Mouse (Mus musculus) heart, adult 18-20 months (tissue): ENCODE measurements around the gene Bola2. TPM values are rescaled to one million over a fixed set of nuclear protein-coding genes. Genes with fewer than 3 reads are reported as not detected.

ENCODE experiments used
- total RNA-seq, 2 experiments: library from RNA; stranded (reverse); gene quantifications; 2 replicates each; pipeline ENCODE4 v1.2.3; 2021

The Bola2 gene
- total RNA-seq, 2 experiments from 2014 or later = 60.1 to 60.4 TPM

Other genes starting within 250 kb of the Bola2 start
- gene Atp2a1, start 232.3 kb upstream of the Bola2 start, total RNA-seq = under 1 TPM; 0.87 TPM
- 10 to 100 TPM; 40.9 to 45.1 TPM for gene Sh2b1, start 220.0 kb upstream of the Bola2 start, total RNA-seq
- gene Tufm, start 208.0 kb upstream of the Bola2 start, total RNA-seq = 100 to 1,000 TPM; 286 to 355 TPM
- gene Atxn2l, start 192.0 kb upstream of the Bola2 start, total RNA-seq = 10 to 100 TPM; 33.0 to 37.1 TPM
- 100 to 1,000 TPM; 142 to 148 TPM for gene Eif3c, start 129.0 kb upstream of the Bola2 start, total RNA-seq
- under 1 TPM; 0.23 to 0.79 TPM for gene Apobr, start 110.5 kb upstream of the Bola2 start, total RNA-seq
- gene Cln3, start 109.6 kb upstream of the Bola2 start, total RNA-seq = 10 to 100 TPM in 1 of 2 experiments, 1 to 10 TPM in 1; 9.0 to 17.9 TPM
- gene Il27, start 100.5 kb upstream of the Bola2 start, total RNA-seq = not detected
- 1 to 10 TPM; 6.1 to 8.0 TPM for gene Nupr1, start 64.5 kb upstream of the Bola2 start, total RNA-seq
- gene Sgf29, start 46.1 kb upstream of the Bola2 start, total RNA-seq = 10 to 100 TPM; 24.8 to 26.5 TPM
- gene Sult1a1, start 19.0 kb upstream of the Bola2 start, total RNA-seq = 10 to 100 TPM; 31.1 to 44.0 TPM
- gene Slx1b, start 383 bp downstream of the Bola2 start, total RNA-seq = 1 to 10 TPM; 3.7 to 4.1 TPM
- 10 to 100 TPM in 1 of 2 experiments, 1 to 10 TPM in 1; 9.3 to 28.6 TPM for gene Coro1a, start 12.4 kb downstream of the Bola2 start, total RNA-seq
- 10 to 100 TPM; 37.2 to 46.7 TPM for gene Mapk3, start 64.2 kb downstream of the Bola2 start, total RNA-seq
- gene Gdpd3, start 70.9 kb downstream of the Bola2 start, total RNA-seq = 1 to 10 TPM in 1 of 2 experiments, under 1 TPM in 1; 0.27 to 1.6 TPM
- gene Ypel3, start 81.6 kb downstream of the Bola2 start, total RNA-seq = 10 to 100 TPM; 43.4 to 73.3 TPM
- gene Tbx6, start 86.1 kb downstream of the Bola2 start, total RNA-seq = under 1 TPM; 0.27 to 0.64 TPM
- 10 to 100 TPM; 35.6 to 39.0 TPM for gene Ppp4c, start 97.1 kb downstream of the Bola2 start, total RNA-seq
- gene Fam57b, start 102.3 kb downstream of the Bola2 start, total RNA-seq = 1 to 10 TPM; 8.4 to 8.6 TPM
- gene 4930451I11Rik, start 136.2 kb downstream of the Bola2 start, total RNA-seq = not detected
- gene Doc2a, start 152.0 kb downstream of the Bola2 start, total RNA-seq = not detected
- 1 to 10 TPM; 5.0 to 6.4 TPM for gene Hirip3, start 166.6 kb downstream of the Bola2 start, total RNA-seq
- gene Ino80e, start 167.0 kb downstream of the Bola2 start, total RNA-seq = 10 to 100 TPM; 17.2 to 19.1 TPM
- 10 to 100 TPM; 35.6 to 38.4 TPM for gene Taok2, start 189.3 kb downstream of the Bola2 start, total RNA-seq
- gene Tmem219, start 227.5 kb downstream of the Bola2 start, total RNA-seq = 10 to 100 TPM; 10.4 to 10.6 TPM
- 1 to 10 TPM; 7.4 to 7.5 TPM for gene Kctd13, start 233.5 kb downstream of the Bola2 start, total RNA-seq